Mouse (Mus musculus) neural tube, embryonic 15.5 days (tissue): ENCODE results near the gene Zfp61. TPM values are rescaled to one million over a fixed set of nuclear protein-coding genes. Genes with fewer than 3 reads are reported as not detected.

Experiments
- ATAC-seq: fragments of 200-750 bp; cut with Nextera tagmentation; 2 replicates; pipeline ENCODE4 v1.8.0; 2017; ENCODE audit warnings: mild to moderate bottlenecking, moderate TSS enrichment, moderate library complexity; ENCODE audit not compliant: low FRiP score
- H3K27ac ChIP-seq: fragments of 300-500 bp; sonication (generic); replicated peaks from 2 replicates; pipeline ENCODE4 v1.5.1; 2015; ENCODE audit warnings: mild to moderate bottlenecking, inconsistent platforms
- H3K27me3 ChIP-seq: fragments of 300-500 bp; sonication (generic); replicated peaks from 2 replicates; pipeline ENCODE4 v1.6.1; 2015; ENCODE audit warnings: inconsistent platforms
- H3K36me3 ChIP-seq: fragments of 300-500 bp; sonication (generic); 2 replicates; pipeline ENCODE4 v1.6.1; 2015; ENCODE audit warnings: inconsistent platforms
- H3K4me1 ChIP-seq: fragments of 300-500 bp; sonication (generic); 2 replicates; pipeline ENCODE4 v1.6.1; 2015; ENCODE audit warnings: inconsistent platforms
- H3K4me2 ChIP-seq: fragments of 300-500 bp; sonication (generic); 2 replicates; pipeline ENCODE4 v1.6.1; 2015; ENCODE audit warnings: inconsistent platforms, mild to moderate bottlenecking, moderate library complexity
- H3K4me3 ChIP-seq: fragments of 300-500 bp; sonication (generic); replicated peaks from 2 replicates; pipeline ENCODE4 v1.5.1; 2015; ENCODE audit warnings: mild to moderate bottlenecking, inconsistent platforms
- H3K9ac ChIP-seq: fragments of 300-500 bp; sonication (generic); replicated peaks from 2 replicates; pipeline ENCODE4 v1.6.1; 2015; ENCODE audit warnings: mild to moderate bottlenecking, inconsistent platforms
- H3K9me3 ChIP-seq: fragments of 300-500 bp; sonication (generic); replicated peaks from 2 replicates; pipeline ENCODE4 v1.6.1; 2016; ENCODE audit warnings: inconsistent platforms
- WGBS: fragments of 180-500 bp; shearing (Covaris S2); methylation state at CpG from one replicate; pipeline ENCODE4 v1.1.7; 2015; ENCODE audit warnings: mixed read lengths; 5-methylcytosine and 5-hydroxymethylcytosine counted together
- polyA plus RNA-seq: library from polyadenylated mRNA; unstranded; fragments of >200 nt; fragmentation: Nextera tagmentation; extraction: Ambion mirVana; gene quantifications from 2 replicates; pipeline ENCODE4 v1.2.1, GENCODE M21; 2015

Gene Zfp61
- polyA plus RNA-seq, 1 experiment from 2014 or later = 44.7 TPM

DNA sequence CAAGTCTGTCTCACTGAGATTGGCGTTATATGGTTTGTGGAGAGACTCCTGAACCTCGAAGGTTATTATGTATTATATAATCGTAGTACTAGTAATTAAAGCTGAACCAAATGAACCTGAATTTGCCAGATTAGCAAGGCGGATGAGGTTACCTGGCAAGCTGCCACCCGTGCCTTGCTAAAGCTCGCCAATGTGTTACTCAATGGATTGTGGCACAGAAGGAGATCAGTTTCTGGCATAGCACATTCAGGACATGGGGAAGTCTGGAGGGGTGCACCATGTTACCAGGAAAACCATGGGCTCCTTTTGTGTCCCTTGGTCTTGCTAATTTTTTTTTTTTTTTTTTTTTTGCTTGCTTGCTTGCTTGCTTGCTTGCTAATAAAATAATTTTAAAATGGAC, 24.2 kb upstream of the Zfp61 start:
- no peak for ATAC-seq
- Histone ChIP-seq H3K4me3 (no peak overlapping the region; the same call in 1 of the 2 replicates), H3K27me3 (0 out of 2 replicates have a peak, but pooled peaks cover 5% of the 10 kb centered on the region), H3K9me3 (0 out of 2 replicates have a peak, but pooled peaks cover 8% of the 10 kb centered on the region), H3K4me2 (peak overlapping the region; percentile 60), H3K27ac (no peak overlapping the region; the same call in 1 of the 2 replicates), H3K36me3 (no peaks in the 10 kb centered on the region), H3K4me1 (peaks cover 12% of the 10 kb centered on the region), H3K9ac (no peak overlapping the region)
- WGBS = 70% methylated on average over 6 of the region's 6 CpGs

GRCm38 (mm10) chr7:24322593-24322992, 21.6 kb upstream of the Zfp61 start:
- peaks cover 10% of the 10 kb centered on the region; the same call in 1 of the 2 replicates for H3K27me3 ChIP-seq
- H3K9me3 ChIP-seq = 0 out of 2 replicates have a peak, but pooled peaks cover 8% of the 10 kb centered on the region
- H3K4me2 ChIP-seq = no peak overlapping the region
- no peaks in the 10 kb centered on the region for H3K36me3 ChIP-seq
- H3K4me1 ChIP-seq = peaks cover 12% of the 10 kb centered on the region
- no peak overlapping the region for H3K9ac ChIP-seq
- 82% methylated on average over 4 of the region's 4 CpGs for WGBS
- no peak overlapping the region for H3K4me3 ChIP-seq
- H3K27ac ChIP-seq = no peak overlapping the region
- no peak for ATAC-seq

DNA sequence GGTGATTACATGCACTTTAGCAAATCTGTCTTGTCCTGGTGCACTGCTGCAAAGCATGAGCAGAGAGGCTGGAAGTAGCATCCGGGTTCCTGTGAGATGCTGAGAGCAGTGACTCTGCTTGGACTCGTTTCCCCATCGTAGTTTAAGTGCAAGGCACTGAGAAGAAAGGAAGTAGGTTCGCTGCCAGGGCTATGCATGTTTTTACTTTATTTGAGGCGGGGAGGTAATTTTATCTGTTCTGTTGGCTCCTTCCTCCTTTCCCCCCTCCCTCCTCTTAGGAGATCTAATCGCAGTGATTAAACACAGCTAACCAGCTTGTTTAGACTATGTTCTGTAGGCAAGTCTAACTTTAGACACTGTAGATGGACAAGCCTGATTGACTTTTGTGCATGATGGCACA, 17.9 kb upstream of the Zfp61 start:
- Histone ChIP-seq H3K27ac (no peak overlapping the region), H3K4me2 (no peak overlapping the region), H3K9me3 (0 out of 2 replicates have a peak, but pooled peaks cover 3% of the 10 kb centered on the region), H3K4me1 (peaks cover 9% of the 10 kb centered on the region), H3K36me3 (peaks cover 3% of the 10 kb centered on the region), H3K4me3 (no peak overlapping the region), H3K27me3 (peaks cover 10% of the 10 kb centered on the region; the same call in 1 of the 2 replicates), H3K9ac (no peak overlapping the region)
- WGBS = 71% methylated on average over 6 of the region's 6 CpGs
- ATAC-seq = no peak

- peak within 1 kb of the TSS; percentile 76 for H3K9ac ChIP-seq
- peaks cover 10% of the 10 kb centered on the region; the same call in 1 of the 2 replicates for H3K27me3 ChIP-seq
- peak within 1 kb of the TSS; percentile 61 for H3K4me3 ChIP-seq
- peak; percentile 95 for ATAC-seq
- H3K27ac ChIP-seq = peak within 1 kb of the TSS; percentile 86
- H3K4me2 ChIP-seq = peak within 1 kb of the TSS; percentile 80
- H3K9me3 ChIP-seq = no peaks in the 10 kb centered on the region
- H3K36me3 ChIP-seq = peaks cover 14% of the 10 kb centered on the region
- H3K4me1 ChIP-seq = peaks cover 9% of the 10 kb centered on the region
- WGBS = under 1% methylated on average over 33 of the region's 33 CpGs
Observed at GRCm38 (mm10) chr7:24316567-24317092, 15.6 kb upstream of the Zfp61 start, which contains the start of gene Zfp94. Zfp94 (minus strand) TSS chr7:24316666.

- Histone ChIP-seq H3K27ac (peak overlapping the region; percentile 86), H3K9me3 (no peaks in the 10 kb centered on the region), H3K9ac (peak overlapping the region; percentile 76), H3K4me1 (peaks cover 9% of the 10 kb centered on the region), H3K4me3 (peak overlapping the region; percentile 61), H3K4me2 (peak overlapping the region; percentile 80), H3K36me3 (peaks cover 21% of the 10 kb centered on the region), H3K27me3 (peaks cover 10% of the 10 kb centered on the region; the same call in 1 of the 2 replicates)
- peak; percentile 78 for ATAC-seq
- 29% methylated on average over 29 of the region's 29 CpGs for WGBS
Observed at GRCm38 (mm10) chr7:24315726-24316566, 14.9 kb upstream of the Zfp61 start.

DNA sequence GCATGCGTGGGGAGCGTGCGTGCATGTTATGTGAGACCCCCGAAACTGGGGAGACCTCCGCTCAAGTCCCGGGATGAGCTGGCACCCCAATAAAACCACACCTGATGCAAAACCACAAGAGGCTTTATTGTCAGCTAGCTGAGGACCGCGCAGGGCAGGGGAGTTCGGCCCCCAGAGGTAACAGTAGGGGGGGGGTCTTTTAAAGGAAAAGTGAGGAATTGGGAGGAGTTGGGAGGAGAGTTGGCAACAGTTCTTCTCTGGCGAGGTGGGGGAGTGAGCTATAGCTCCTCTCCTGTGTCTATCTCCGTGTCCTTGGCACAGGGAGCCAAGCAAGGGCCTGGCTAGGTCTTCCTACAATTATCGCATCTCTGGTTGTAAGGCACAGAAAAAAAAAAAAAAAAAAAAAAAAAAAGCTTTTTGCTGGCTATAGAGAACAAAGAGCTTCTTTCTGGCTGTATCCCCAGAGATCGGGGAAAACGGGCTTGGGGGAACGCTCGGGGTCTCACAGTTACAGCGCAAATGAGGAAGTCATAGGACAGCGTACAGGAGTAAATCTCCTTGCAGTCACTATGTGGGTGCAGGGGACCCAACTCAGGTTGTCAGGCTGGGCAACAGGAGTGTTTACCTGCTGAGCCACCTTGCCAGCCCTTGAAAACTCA, 1.1 kb downstream of the Zfp61 start:
- Histone ChIP-seq H3K27ac (peak overlapping the region; percentile 88), H3K4me1 (peaks cover 27% of the 10 kb centered on the region), H3K27me3 (no peaks in the 10 kb centered on the region), H3K9me3 (no peaks in the 10 kb centered on the region), H3K36me3 (peaks cover 45% of the 10 kb centered on the region), H3K9ac (peak overlapping the region; percentile 64), H3K4me3 (peak overlapping the region; percentile 69), H3K4me2 (peak overlapping the region; percentile 91)
- under 1% methylated on average over 18 of the region's 18 CpGs for WGBS
- peak; percentile 36 for ATAC-seq

DNA sequence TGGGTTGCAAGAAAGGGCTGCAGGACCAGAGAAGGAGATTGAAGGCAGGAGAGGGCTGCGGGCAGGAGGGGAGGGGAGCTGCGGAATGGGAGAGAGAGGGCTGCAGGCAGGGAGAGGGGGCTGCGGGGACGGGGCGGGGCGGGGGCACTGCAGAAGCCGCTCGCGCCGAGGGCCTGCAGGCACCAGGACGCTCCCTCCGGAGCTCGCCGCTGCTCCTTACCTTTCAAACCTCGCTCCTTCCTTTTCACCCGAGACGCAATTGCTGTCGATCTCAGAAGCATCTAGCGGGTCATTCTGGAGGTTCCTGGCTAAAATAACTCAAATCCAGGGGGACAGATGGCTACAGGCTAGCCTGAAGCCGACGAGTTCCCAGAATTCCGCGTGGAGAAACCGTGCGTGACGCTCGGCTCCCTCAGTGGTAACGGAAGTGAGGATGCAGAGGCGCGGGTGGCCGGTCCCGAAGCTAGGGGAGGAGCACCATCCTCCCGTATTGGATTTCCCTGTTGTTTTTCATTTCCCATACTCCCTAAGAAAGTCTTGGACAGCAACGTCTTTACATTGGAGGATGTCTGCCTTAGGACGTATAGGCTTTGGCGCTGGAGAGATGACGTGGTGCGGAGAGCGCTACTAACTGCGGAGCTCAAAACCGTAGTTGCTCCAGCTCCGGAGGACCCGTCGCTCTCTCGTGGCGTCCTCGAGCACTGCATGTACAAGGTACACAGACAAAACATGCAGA, 1.9 kb downstream of the Zfp61 start:
- H3K36me3 ChIP-seq = peaks cover 53% of the 10 kb centered on the region
- peak overlapping the region; percentile 64 for H3K9ac ChIP-seq
- H3K27me3 ChIP-seq = no peaks in the 10 kb centered on the region
- H3K27ac ChIP-seq = peak overlapping the region; percentile 88
- no peaks in the 10 kb centered on the region for H3K9me3 ChIP-seq
- peak overlapping the region; percentile 69 for H3K4me3 ChIP-seq
- peaks cover 27% of the 10 kb centered on the region for H3K4me1 ChIP-seq
- ATAC-seq = peak; percentile 93
- WGBS = under 1% methylated on average over 44 of the region's 47 CpGs
- peak overlapping the region; percentile 91 for H3K4me2 ChIP-seq

GRCm38 (mm10) chr7:24298635-24298972, 2.4 kb downstream of the Zfp61 start:
- peak overlapping the region; percentile 64 for H3K9ac ChIP-seq
- WGBS = under 1% methylated on average over 12 of the region's 12 CpGs
- H3K4me1 ChIP-seq = peaks cover 27% of the 10 kb centered on the region
- ATAC-seq = peak; percentile 40
- H3K4me2 ChIP-seq = peak overlapping the region; percentile 91
- H3K27me3 ChIP-seq = no peaks in the 10 kb centered on the region
- peak overlapping the region; percentile 69 for H3K4me3 ChIP-seq
- H3K27ac ChIP-seq = peak overlapping the region; percentile 88
- H3K36me3 ChIP-seq = peaks cover 54% of the 10 kb centered on the region
- no peaks in the 10 kb centered on the region for H3K9me3 ChIP-seq

DNA sequence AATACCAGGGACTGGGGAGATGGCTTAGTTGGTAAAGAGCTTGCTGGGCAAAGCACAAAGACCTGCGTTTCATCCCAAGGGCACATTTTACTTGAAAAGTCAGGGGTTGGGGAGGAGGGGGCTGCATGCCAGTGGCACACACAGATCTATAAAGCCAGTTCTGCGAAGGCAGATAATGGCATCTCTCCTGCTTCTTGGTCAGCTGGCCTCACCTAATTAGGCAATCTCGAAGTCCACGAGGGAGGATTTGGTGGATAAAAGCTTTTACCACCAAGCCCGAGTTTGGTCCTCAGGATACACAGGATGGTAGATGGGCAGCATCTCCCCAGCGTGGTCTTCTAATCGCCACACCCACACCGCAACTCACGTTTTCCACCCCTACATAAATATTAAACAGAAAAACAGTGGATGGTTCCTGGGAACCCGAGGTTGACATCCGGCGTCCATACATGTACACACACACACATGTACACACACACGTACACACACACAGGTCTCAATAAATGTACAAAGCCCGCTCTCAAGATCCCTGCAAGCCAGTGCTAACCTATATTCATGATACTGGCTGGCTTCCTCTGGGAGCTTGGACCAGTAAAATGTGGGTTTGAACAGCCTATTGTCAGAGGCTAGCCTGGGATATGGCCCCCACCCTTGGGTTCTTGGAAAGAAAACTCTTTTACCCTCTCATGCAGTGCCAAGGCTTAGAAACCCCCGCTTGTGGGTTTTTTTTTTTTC, 3.5 kb downstream of the Zfp61 start:
- peak overlapping the region; percentile 69 for H3K4me3 ChIP-seq
- no peaks in the 10 kb centered on the region for H3K27me3 ChIP-seq
- H3K9me3 ChIP-seq = no peaks in the 10 kb centered on the region
- peaks cover 54% of the 10 kb centered on the region for H3K36me3 ChIP-seq
- no peak for ATAC-seq
- 92% methylated on average over 15 of the region's 15 CpGs for WGBS
- H3K9ac ChIP-seq = peak overlapping the region; percentile 64
- H3K4me1 ChIP-seq = peaks cover 27% of the 10 kb centered on the region
- H3K4me2 ChIP-seq = peak overlapping the region; percentile 91
- H3K27ac ChIP-seq = no peak overlapping the region

GRCm38 (mm10) chr7:24296386-24296785, 4.6 kb downstream of the Zfp61 start:
- Histone ChIP-seq H3K4me3 (no peak overlapping the region), H3K27me3 (no peaks in the 10 kb centered on the region), H3K4me2 (no peak overlapping the region), H3K9ac (no peak overlapping the region), H3K4me1 (peaks cover 27% of the 10 kb centered on the region), H3K36me3 (peaks cover 55% of the 10 kb centered on the region), H3K9me3 (no peaks in the 10 kb centered on the region), H3K27ac (no peak overlapping the region)
- WGBS = 96% methylated on average over 7 of the region's 7 CpGs
- ATAC-seq = no peak
